Mouse (Mus musculus): ENCODE data around the gene Ptrh2.

Ptrh2 gene

DNA sequence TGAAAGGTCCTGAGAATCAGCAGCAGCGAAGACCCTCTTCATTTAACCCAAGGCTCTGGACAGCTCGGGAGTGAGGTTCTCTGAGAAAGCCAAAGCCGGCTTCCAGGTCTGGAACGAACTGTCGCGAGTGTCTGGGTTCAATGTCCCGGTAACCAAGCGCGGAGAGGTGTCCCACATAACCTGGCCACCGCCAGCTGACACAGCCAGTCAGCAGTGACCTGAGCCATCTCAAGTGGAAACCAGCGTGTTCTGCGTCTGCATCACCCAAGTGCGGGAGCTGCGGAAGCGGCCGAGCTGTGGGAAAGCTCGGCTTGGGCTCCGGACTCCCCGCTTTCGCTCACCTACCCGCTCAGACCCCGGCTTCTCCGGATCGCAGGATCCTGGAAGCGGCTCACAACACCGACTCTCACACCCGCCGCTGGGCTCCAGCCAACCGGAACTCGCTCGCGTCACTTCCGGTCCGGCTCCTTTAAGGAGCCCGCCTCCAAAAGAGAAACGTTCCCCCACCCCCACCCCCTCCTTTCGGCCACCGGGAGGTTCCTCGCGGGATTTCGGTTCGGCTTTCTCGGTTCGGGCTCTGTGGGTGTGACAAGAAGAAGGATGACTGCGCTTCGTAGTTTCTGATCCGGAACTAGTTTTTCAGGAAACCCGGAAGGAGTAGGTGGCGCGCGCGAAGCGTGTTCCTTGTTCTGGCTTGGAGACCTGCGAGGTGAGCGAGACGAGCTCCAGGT, at the start of gene Ptrh2, which contains the start of gene Vmp1:
Gene Ptrh2, plus strand, starts transcription at position 591 of the 731 bp plus-strand sequence.
Gene Vmp1, minus strand, starts transcription at position 442 of the 731 bp plus-strand sequence.
- in situ Hi-C loops (cut with MboI, MseI), result no loop called here

DNA sequence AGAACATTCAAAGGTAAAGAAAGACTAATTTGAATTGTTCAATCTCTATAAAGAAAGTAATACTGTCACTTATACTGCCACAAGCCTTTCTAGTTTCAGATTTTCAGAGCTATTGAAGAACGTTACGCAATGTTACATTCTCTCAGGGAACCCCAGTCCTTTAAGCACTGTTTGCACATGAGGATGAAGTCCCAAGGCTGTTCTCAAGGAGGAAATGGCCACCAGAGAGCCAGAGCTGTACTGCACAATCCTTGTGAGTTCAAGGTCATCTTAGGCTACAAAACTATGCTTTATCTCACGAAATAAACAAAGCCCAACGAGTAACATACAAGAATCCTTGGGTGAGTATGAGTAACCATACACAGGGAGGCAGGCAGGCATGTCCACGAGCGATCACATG, 49.4 kb upstream of the Ptrh2 start:
- in situ Hi-C loops (cut with MboI, MseI), result no loop called here

DNA sequence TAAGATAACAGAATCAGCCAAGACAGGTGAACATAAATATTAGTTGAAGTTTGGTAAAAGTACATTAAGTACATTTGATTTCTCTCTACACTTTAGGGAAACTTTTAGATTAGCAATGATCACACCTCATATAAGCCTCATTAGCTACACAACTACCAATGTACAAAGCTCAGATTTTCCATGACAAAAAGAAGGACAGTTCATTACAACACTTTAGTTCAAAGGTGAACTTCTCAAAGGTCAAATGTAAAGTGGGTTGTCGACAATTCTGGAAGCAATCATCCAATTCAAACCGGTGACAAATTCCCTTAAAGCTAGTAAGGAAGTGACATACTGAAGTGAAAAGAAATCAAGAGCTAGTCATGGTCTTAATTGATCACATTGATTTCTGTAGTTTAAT, 46.1 kb upstream of the Ptrh2 start:
- in situ Hi-C loops (cut with MboI, MseI), result no loop called here

DNA sequence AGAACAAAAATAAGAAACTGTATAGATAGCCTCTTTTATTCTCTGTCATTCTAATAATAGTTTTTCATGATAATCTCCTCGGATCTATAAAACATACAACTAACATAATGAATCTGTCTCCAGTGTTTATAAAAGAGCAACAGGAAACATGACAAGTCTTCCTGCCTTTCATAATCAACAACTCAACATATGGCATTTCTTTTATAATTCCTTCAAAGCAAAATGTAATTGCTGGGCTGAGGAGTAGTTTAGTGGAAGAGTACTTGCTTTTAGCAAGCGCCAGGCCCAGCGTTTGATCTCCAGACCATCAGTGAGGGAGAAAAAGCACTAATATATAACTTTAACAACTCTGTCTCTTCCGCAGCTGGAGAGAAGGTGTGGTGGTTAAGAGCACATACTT, 42.1 kb upstream of the Ptrh2 start:
- in situ Hi-C loops (cut with MboI, MseI), result no loop called here

DNA sequence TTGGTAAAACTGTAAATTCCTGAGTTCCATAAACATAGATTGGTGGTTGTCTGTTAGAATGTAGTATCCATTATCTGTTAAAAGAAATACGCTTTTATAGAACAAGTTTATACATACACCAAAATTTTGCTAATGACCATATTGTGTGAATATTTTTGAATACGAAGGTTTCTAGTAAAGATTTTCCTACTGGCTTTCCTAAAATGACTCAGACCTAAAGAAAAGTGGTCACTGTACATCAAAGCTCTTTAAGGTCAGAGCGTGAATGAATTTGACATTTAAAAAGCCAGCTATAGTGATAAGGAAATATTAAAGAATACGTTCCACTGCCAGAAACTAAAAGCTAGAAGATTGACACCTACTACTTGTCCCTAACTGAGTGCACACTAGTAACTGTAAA, 39.2 kb upstream of the Ptrh2 start:
- in situ Hi-C loops (cut with MboI, MseI), result no loop called here

DNA sequence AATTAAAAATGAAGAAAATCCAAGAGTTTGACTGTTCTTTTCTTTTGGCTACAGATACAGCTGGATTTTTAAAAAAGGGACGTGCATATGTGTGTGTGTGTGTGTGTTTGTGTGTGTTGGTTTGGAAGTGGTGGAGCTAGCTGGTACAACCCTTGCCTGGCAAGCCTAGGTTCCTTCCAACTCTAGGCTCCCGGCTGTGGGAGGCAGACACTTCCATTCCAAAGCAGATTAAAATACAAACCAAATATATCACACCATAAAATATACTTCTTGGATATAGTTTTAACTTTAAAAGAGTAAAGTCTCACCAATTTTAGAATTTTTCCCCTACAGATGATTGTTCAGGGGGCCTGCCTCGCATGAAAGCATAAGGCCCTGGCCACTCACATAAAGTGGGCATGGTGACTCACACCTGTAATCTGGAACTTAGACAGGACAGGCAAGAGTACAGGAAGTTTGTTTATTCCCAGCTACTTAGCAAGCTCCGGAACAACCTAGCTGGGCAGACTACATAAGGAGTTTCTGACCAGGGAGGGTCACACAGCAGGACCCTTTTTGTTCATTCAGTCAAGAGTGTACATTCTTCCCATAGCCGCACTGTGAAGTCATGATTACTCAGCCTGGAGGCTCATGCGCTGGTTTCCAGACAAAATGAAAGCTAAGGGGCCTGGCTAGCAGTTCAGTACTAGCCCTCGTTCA, 37.5 kb upstream of the Ptrh2 start:
- in situ Hi-C loops (cut with MboI, MseI), result no loop called here

DNA sequence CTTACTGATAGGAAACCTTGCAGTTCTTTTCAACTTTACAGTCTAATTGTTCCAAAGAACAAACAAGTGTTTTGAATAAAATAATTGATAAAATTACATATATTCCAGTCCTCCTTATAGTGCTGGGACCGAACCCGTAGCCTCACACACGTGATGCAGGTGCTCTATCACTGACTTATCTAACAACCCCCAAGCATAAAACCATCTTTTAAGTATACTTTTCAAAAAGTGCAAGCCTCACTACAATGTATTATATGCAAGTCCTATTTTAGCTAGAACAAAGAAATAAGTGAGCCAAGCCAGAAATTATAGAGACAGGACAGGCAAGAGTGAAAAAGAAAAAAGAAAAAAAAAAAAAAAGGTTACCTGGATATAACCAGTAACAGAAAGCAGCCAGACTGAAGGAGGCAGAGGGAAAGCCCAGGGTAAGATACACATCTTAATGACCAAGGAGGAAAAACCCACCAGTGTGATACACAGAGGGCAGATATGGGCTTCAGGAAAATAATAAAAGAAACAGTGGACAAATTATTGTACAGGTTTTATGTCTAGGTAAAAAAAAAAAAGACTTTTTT, 36.8 kb upstream of the Ptrh2 start:
- in situ Hi-C loops (cut with MboI, MseI), result no loop called here

DNA sequence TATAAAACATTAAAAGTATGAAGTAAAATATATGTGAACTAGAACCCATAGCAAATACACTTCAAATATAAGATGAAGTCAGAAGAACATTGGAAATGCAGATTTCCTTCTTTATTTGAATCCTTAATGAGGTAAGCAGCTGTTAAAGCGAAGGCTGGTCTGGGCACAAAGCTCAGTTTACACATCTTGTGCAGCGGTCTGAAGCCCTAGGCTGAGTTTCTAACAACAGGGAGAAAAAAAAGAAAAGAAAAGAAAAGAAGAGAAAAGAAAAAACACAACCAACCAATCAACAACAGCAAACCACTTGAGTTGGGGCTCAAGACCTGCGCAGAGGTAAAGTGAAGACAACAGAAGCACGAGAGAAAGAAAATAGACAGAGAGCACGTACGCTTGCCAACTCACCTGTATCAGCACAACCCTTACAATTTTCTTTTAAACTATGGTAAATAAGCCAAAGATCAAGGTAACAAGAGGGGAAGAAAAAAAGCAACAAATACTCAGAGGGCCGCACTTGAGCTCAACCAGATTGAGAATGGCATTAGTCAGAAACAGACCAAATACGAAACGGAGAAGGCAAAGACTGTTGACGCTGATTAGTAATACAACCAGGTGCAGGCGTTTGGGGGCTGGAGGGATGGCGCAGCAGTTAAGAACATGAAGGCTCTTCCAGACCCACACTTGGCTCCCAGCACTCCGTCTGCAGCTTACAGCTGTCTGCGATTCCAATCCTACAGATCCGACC, 35.9 kb upstream of the Ptrh2 start:
- in situ Hi-C loops (cut with MboI, MseI), result no loop called here

DNA sequence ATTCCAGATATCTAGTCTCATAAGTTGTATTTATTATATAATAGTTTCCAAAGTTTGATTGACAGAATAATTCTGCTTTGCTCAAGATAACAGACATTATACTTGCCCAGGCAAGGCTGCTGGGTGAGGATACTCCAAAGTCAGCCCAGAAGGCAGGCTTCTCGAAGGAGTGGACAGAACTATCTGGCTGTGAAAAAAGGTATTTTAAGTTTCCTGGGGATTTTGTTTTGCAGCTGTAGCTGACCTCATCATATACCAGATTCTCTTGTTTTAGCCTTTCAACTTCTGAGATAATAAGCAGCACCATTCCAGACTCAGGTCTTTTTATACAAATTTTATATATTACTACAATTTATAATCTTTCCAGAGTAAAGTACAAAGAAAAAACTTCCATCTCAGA, 34.2 kb upstream of the Ptrh2 start:
- in situ Hi-C loops (cut with MboI, MseI), result no loop called here

DNA sequence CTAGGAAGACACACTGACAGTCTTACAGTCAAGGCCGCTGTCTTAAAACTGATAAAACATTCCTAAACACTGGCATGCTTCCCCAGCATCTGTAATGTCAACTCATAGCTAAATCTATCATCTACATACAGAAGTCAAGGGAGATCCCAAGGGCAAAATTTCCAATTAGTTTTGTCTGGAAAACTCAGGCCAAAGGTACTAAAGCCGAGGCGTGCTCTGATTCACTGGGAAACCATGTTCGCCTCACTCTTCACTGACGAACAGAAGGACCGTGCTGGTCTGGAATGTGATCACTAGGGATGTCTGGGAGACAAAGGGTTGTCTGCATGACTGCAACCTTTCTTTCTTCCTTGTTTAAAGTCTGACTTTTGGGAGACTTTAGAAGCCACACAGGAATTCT, 33.1 kb upstream of the Ptrh2 start:
- in situ Hi-C loops (cut with MboI, MseI), result loop anchor here (5.0 kb wide), 1 partner anchor 33 kb away; no protein-coding TSS in a partner anchor

DNA sequence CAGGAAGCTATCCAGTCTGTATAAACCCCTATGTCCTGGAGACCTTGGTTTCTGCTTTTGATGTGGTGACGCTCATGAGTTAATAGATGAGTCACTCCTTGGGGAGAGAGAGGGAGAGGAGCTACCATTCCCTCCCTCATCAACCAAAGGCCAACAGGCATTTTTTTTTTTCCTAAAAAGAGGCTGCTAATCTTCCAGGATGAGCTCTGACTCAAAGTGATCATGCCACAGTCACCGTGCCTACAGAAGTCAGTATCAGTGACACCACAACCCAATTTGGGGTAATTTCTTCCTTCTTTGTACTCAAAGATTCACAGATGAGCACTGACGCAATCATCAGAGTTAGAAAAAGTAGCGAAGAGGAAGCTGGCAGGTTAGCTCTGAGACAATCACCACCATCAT, 31.2 kb upstream of the Ptrh2 start:
- in situ Hi-C loops (cut with MboI, MseI), result loop anchor here (5.0 kb wide), 1 partner anchor 35 kb away; no protein-coding TSS in a partner anchor

DNA sequence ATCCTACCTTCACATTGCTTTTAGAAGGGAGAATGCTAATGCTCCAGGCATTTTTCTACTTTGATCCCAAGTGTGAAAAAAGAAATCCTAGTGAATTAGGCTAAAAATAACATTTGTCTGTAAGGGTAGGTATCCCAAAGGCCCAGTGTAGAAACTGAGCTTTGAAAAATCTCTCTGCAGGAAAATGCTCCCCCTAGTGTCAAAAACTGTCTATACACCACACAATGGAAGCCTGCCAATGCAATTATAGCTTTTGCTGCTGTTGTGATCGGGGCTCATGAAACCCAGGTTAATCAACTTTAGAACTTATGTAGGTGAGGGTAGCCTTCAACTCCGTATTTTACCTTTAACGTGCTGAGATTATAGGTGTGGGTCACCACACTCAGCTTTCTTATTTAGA, 30.3 kb upstream of the Ptrh2 start:
- in situ Hi-C loops (cut with MboI, MseI), result loop anchor here (5.0 kb wide), 1 partner anchor 36 kb away; no protein-coding TSS in a partner anchor

DNA sequence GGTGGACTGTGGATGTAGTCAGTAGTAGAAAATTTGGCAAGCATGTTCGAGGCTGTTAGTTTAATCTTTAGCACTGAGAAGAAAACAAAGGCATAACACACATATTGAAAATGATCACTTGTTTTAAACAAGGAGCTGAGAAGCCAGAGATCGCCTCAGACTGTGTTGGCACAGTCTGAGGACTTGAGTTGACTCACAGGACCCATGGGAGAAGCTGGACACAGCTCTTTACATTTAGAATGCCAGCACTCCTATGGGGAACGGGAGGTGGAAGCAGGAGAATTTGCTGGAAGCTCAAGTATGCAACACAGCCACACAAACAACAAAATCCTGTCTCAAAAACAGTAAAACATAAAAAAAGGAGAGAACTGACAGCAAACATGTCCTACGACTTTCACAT, 29.7 kb upstream of the Ptrh2 start:
- in situ Hi-C loops (cut with MboI, MseI), result loop anchor here (5.0 kb wide), 1 partner anchor 37 kb away; no protein-coding TSS in a partner anchor

DNA sequence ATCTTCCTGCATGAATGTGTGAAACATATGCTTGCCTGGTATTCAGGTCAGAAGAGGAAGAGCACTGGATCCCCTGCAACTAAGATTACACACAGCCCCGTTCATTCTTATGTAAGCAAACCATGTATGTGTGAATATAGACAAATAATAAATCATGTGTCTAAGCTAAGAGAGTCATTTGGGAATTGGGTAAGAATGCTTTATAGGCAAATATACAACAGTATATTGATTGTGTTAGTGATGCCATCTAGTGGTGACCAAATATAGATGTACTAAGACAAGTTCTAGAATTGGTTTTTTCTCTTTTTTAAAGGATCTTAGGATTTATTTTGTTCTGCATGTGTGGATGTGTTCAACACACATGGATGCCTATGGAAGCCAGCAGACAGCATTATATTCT, 28.1 kb upstream of the Ptrh2 start:
- in situ Hi-C loops (cut with MboI, MseI), result loop anchor here (5.0 kb wide), 1 partner anchor 88 kb away; no protein-coding TSS in a partner anchor

DNA sequence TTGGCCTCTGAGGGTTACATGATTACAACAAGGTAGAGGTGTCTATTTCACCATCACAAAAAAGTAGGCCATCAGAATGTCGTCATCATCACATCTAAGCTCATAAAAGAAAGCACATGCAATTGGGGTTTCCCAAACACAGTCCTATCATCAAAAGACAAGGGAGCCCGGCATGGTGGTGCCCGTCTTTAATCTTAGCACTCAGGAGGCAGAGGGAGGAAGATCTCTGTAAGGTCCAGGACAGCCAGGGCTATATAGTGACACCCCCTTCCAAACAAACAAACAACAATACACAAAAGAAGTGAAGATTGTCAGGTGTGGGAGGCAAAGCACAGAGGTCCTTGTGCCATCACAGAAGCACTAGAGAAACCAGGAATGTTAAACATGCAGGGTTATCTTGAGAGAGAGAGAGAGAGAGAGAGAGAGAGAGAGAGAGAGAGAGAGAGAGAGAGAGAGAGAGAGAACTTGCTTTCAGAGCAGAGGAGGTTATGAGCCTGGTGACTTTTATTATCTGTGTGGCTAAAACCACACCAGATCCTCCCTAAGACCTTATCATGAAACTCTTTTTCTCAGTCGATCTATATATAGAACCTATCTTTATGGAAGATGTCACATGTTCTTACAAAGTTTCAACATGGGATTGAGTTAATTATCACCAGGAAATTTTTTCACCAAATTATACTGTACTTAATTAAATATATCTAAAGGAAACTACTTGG, 26.8 kb upstream of the Ptrh2 start:
- in situ Hi-C loops (cut with MboI, MseI), result loop anchor here (5.0 kb wide), 1 partner anchor 90 kb away; no protein-coding TSS in a partner anchor

DNA sequence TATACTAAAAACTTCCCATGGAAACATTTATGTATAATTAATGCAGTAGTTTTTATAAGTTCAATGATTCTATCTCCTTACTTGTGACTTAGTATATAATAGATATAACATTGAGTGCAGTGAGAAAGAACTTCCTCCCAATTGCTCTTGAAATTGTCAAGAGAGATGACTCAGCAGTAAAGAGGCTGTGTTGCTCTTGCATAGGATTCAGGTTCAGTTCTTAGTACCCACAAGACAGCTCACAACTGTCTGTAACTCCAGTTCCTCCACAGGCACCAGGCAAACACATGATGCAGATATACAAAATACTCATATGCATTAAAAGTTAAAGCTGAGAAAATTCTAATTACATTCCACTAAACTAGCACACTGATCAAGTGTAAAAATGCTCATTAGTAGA, 25.9 kb upstream of the Ptrh2 start:
- in situ Hi-C loops (cut with MboI, MseI), result loop anchor here (5.0 kb wide), 1 partner anchor 91 kb away; no protein-coding TSS in a partner anchor

DNA sequence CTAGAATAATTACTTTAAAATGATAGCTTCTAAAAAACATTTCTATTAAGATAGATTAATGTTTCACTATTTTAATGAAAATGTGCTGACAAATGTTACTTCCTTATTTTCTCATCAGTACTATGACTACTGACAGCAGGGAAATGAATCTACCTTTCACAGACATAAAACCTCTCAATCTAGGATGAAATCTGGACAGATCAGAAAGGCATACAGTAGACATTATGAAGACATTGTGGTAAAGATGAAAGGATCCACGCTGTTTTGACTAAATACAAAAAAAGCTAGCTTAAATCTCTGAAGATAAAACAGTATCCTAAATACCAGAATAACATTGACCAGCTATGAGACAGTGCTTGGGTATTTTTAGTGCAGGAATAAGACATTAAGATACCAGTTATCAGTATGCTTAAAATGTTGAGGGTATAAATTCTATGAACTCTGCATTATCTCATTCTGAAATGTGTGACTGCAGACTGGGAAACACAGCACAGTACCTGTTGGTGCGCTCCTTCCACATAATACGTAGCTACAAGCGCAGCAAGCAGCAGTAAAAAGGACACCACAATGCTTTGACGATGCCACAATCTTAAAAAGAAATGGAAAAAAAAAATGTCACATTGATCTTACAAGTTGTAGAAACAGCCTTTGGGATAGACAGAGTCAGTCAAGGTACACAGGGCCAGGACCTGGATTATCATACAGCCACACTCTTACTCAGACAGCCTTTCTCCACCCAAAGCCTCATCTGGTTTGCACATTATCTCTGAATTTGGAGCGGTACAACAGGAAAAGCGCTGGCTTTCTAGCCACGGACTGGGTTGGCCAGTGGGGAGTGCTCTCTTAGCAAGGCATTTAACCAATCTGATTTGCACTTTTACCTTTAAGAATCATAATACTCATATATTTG, 20.5 kb upstream of the Ptrh2 start:
- in situ Hi-C loops (cut with MboI, MseI), result no loop called here

DNA sequence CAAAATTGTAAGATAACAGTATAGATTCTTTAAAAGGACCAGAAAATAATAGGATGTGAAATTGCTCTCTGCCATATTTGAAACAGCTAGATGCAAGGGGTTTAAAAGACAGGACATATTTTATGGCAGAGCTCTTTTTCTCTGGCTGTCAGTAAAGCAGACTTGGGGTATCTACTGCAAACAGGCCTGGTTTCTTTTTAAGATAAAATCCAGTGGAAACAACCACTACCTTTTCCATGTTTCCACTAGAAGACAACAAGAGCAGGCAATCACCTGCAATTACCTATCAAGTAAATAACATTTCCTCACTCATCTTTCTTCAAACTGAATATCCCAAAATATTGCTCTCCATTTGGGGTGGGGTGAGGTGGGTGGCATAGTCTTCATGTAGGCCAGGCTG, 19.8 kb upstream of the Ptrh2 start:
- in situ Hi-C loops (cut with MboI, MseI), result no loop called here

DNA sequence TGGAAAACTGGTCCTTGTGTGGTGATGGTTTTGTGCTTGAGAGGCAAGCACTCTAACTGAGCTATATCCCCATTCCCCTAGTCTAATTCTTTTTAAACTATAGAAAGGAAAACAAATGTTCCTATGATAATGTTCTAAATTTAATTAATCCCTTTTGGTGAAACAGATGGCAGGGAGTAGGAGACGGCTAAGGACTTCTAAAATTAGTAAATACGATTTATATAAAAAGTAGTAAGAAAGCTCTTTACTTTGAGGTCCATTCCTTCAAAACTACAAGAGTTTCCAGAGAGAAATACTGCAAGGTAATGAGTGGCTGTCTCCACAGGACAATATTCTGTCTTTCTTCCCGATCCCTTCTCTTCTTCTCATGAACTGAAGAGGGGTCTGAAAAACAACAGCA, 19.4 kb upstream of the Ptrh2 start:
- in situ Hi-C loops (cut with MboI, MseI), result no loop called here

DNA sequence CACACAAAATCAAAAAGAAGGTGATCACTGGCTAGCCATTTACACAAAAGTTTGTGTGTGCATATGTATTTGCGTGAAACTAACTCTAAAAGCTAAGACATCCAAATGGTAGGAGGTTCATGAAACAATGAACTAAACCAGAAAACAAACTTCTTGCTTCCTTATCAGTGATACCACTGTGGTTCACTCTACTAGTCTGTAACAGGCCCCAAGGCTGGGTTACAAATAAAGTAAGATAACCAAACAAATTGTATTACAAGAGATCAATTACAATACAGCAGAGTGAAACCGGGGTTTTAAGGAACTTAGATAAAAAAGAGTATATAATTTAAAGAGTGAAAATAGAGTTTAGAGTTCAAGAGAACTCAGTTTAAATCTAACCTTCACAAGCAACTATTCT, 16.2 kb upstream of the Ptrh2 start:
- in situ Hi-C loops (cut with MboI, MseI), result no loop called here
